Mouse (Mus musculus): ENCODE measurements around the gene Zfp12. TPM values are rescaled to one million over a fixed set of nuclear protein-coding genes. Genes with fewer than 3 reads are reported as not detected.

The Zfp12 gene
- total and polyA plus RNA-seq, 3 experiments, result 15.2 to 56.3 (median 17.3) TPM

GRCm38 (mm10) chr5:143272540-143273330 is 37.8 kb downstream of the Zfp12 start (continued):
- TF ChIP-seq USF2 (IDR thresholded peaks at IDR 0.05; ENCODE audit: borderline replicate concordance in 1 of 2, insufficient read depth in 1 of 2, low read depth in 1 of 2, low read length in 2 of 2) (no peak), ETS1 (IDR thresholded peaks at IDR 0.05; ENCODE audit: low read depth, low read length) (peak; percentile 76), MEF2A (IDR thresholded peaks at IDR 0.05; ENCODE audit: extremely low read depth, insufficient replicate concordance, low read depth, low read length, poor library complexity, severe bottlenecking) (no peak)

DNA sequence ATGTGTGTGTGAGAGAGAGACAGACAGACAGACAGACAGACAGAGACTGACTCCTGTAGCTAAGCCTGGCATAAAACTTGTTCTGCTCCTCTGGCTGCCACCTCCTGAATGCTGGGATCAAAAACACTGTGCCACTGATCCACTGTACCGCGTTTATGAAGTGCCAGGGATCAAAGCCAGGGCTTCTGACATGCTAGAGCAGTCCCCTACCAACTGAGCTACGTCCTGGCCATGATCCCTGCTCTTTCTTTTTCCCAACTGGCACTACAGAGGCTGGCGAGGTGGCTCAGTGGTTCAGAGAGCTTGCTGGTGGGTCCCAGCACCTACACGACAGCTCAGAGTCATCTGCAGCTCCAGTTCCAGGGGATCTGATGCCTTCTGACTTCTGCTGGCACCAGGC is 40.8 kb downstream of the Zfp12 start:
- Histone ChIP-seq H3K4me3 (ENCODE audit: control insufficient read depth in 1 of 2, insufficient read depth in 1 of 2, low read depth in 2 of 2, low read length in 2 of 2) (no peak overlapping the region), H3K36me3 (ENCODE audit: control insufficient read depth in 1 of 2, insufficient read depth in 2 of 2, low read length in 2 of 2) (peaks cover 0 to 20% of the 10 kb centered on the region in 2 experiments; a peak in 2 of 4 replicates), H3K27me3 (ENCODE audit: control insufficient read depth in 1 of 2, insufficient read depth in 2 of 2, low read length in 2 of 2) (no peaks in the 10 kb centered on the region), H3K9me3 (replicated peaks; ENCODE audit: insufficient read depth, low read length) (no peaks in the 10 kb centered on the region), H3K4me1 (ENCODE audit: control insufficient read depth in 1 of 2, insufficient read depth in 2 of 2, low read length in 2 of 2) (peaks cover 6 to 35% of the 10 kb centered on the region in 2 experiments), H3K9ac (ENCODE audit: control insufficient read depth, low read depth, low read length, poor library complexity, severe bottlenecking) (no peak overlapping the region), H3K27ac (ENCODE audit: control insufficient read depth, low read depth, low read length) (no peak overlapping the region), H3K79me2 (ENCODE audit: control insufficient read depth, insufficient read depth, low read length, poor library complexity) (no peaks in the 10 kb centered on the region)
- TF ChIP-seq KAT2A (conservative IDR thresholded peaks at IDR 0.05; ENCODE audit: low read depth, low read length) (no peak), SMC3 (IDR thresholded peaks at IDR 0.05; ENCODE audit: low read depth, low read length) (no peak), HCFC1 (IDR thresholded peaks at IDR 0.05; ENCODE audit: low read depth, low read length) (no peak), NELFE (IDR thresholded peaks at IDR 0.05; ENCODE audit: low read depth, low read length) (no peak), JUND (IDR thresholded peaks at IDR 0.05; ENCODE audit: low read depth, low read length) (no peak), GABPA (IDR thresholded peaks at IDR 0.05; ENCODE audit: low read depth, low read length) (no peak), ZMIZ1 (IDR thresholded peaks at IDR 0.05; ENCODE audit: low read depth, low read length) (no peak), UBTF (IDR thresholded peaks at IDR 0.05; ENCODE audit: borderline replicate concordance, insufficient read depth, low read depth, low read length) (no peak), GATA1 (IDR thresholded peaks at IDR 0.05; ENCODE audit: low read depth, low read length) (no peak), CTCF (IDR thresholded peaks at IDR 0.05 in 2 of 3, conservative IDR thresholded peaks at IDR 0.05 in 1 of 3; ENCODE audit: control insufficient read depth in 1 of 3, insufficient read depth in 1 of 3, low read depth in 2 of 3, low read length in 3 of 3, poor library complexity in 1 of 3, severe bottlenecking in 1 of 3) (no peak), POLR2AphosphoS2 (IDR thresholded peaks at IDR 0.05; ENCODE audit: low read length) (no peak), ETS1 (IDR thresholded peaks at IDR 0.05; ENCODE audit: low read depth, low read length) (no peak), MXI1 (IDR thresholded peaks at IDR 0.05; ENCODE audit: low read depth, low read length) (no peak), CHD1 (IDR thresholded peaks at IDR 0.05; ENCODE audit: low read depth, low read length) (no peak), USF2 (IDR thresholded peaks at IDR 0.05; ENCODE audit: borderline replicate concordance in 1 of 2, insufficient read depth in 1 of 2, low read depth in 1 of 2, low read length in 2 of 2) (no peak), BHLHE40 (IDR thresholded peaks at IDR 0.05; ENCODE audit: borderline replicate concordance, low read depth, low read length) (no peak), ZNF384 (IDR thresholded peaks at IDR 0.05; ENCODE audit: low read depth, low read length) (no peak), CHD2 (IDR thresholded peaks at IDR 0.05; ENCODE audit: low read length) (no peak), RAD21 (IDR thresholded peaks at IDR 0.05; ENCODE audit: low read depth, low read length) (no peak)
- no peak for DNase-seq (ENCODE audit: low read depth, low spot score)
